Mouse (Mus musculus): ENCODE results near the gene Phpt1. TPM values are rescaled to one million over a fixed set of nuclear protein-coding genes. Genes with fewer than 3 reads are reported as not detected.

The Phpt1 gene
- polyA plus RNA-seq, 1 experiment = 138 TPM

DNA sequence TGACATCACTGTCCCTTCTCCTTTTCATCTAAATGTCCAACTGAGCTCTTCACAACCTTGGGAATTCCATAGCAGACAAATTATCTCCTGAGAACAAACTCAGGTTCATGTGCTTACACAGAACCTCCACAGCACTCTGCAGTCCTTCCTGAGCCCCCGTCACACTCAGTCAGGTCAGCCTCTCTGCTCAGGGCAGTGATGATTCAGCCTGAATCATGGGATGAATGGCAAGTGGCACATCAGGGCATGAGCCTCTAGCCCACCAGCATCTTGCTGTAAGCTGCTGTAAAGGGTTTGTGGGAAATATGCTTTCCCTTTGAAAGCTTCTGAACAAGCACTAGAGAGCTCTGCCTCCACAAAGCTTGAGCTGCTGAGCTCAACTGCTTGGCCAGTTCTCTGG, 23.7 kb upstream of the Phpt1 start:
- DNase-seq (ENCODE audit: low read depth) = no peak
- TF ChIP-seq POLR2A (IDR thresholded peaks at IDR 0.05; ENCODE audit: borderline replicate concordance, extremely low read depth, insufficient read depth, insufficient read length, poor library complexity, severe bottlenecking) (no peak), CTCF (IDR thresholded peaks at IDR 0.05; ENCODE audit: borderline replicate concordance, extremely low read depth, insufficient read depth, insufficient read length) (no peak)

DNA sequence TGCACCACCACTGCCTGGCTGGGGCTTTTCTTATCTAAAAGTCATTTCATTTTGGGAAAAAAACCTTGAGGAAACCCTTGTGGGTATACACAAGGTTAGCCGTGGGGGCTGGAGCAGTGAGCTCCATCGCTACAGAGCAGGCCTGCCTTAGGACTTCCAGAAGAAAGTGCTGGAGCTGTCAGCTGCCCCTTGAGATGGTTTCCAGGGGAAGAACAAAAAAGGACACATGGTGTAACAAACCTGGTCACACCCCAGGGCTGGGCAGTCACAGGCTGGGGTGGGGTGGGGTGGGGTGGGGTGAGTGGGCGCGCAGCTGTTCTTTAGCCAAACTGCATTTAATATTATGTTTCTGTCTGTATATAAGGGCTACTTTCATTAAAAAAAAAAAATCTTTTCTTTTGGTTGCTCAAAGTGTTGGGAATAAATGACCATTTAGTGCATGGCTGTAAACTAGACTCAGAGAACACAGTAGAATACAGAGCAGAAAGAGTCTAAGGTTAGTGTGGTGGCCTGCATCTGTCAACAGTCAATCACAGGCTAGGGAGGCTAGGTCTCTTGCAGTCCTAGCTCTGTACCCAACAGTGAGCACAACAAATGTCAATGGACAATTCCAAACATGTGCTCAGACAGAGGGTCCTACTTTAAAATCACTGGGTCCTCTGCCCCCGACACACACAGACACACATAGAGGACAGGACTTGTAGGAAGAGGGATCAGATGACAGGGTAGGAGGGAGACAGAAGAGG, 21.9 kb upstream of the Phpt1 start:
- no peak for DNase-seq (ENCODE audit: low read depth)
- TF ChIP-seq POLR2A (IDR thresholded peaks at IDR 0.05; ENCODE audit: borderline replicate concordance, extremely low read depth, insufficient read depth, insufficient read length, poor library complexity, severe bottlenecking) (no peak), CTCF (IDR thresholded peaks at IDR 0.05; ENCODE audit: borderline replicate concordance, extremely low read depth, insufficient read depth, insufficient read length) (no peak)

- DNase-seq (ENCODE audit: low read depth) = no peak
- TF ChIP-seq CTCF (IDR thresholded peaks at IDR 0.05; ENCODE audit: borderline replicate concordance, extremely low read depth, insufficient read depth, insufficient read length) (peak; percentile 30; the same call in 1 of the 2 replicates), POLR2A (IDR thresholded peaks at IDR 0.05; ENCODE audit: borderline replicate concordance, extremely low read depth, insufficient read depth, insufficient read length, poor library complexity, severe bottlenecking) (no peak)
These were observed 16.8 kb upstream of the Phpt1 start for GRCm38 (mm10) chr2:25591863-25592262.

DNA sequence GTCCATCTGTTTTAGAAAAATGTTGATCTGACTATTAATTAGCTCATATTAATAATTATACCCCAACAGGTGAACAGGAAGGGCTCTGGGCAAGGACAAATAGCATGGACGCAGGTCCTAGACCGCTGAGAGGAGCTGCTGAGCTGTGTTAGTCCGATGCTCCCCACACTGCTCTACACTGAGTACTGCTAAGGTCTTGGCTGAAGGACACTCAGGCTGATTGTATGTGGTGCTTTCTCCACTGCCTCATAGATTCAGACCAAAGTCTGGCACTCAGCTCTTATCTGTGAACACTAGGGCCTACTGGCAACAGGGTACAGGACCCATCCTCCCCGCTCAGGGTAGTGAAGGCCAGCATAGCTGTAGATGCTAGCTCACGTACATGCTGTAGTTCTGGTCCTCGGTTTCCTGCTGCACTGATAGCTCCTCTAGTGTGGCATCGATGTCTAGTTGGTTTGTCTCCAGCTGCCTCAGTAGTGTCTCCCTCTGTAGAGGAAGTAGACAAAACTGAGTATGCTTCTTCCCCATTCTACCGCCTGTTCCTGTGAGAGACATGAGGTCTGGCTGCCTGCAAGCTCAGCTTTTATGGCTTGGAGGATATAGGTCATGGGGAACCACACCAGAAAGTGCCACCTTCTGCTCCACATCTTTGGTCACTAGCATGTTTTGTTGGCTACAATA, 13.3 kb upstream of the Phpt1 start:
- no peak for DNase-seq (ENCODE audit: low read depth)
- TF ChIP-seq CTCF (IDR thresholded peaks at IDR 0.05; ENCODE audit: borderline replicate concordance, extremely low read depth, insufficient read depth, insufficient read length) = no peak
- no peak for TF ChIP-seq POLR2A (IDR thresholded peaks at IDR 0.05; ENCODE audit: borderline replicate concordance, extremely low read depth, insufficient read depth, insufficient read length, poor library complexity, severe bottlenecking)

DNA sequence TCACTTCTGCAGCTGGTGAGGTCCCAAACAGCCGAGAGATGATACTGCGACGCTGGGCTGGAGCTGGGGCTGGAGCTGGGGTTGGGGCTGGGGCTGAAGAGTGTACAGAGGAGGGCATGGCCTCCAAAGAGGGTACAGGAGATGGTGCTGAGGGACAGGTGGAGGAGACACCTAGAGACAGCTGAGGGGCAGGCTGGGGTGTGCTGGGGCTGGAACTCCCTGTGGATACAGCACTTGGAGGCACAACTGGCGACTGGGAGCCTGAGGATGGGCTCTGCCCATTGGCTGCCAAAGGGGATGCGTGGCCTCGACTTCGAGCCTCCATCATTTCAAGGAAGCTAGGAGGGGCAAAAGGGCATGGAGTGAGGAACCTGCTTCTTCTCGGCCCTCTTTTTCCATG, 12.3 kb upstream of the Phpt1 start:
- TF ChIP-seq CTCF (IDR thresholded peaks at IDR 0.05; ENCODE audit: borderline replicate concordance, extremely low read depth, insufficient read depth, insufficient read length) (no peak), POLR2A (IDR thresholded peaks at IDR 0.05; ENCODE audit: borderline replicate concordance, extremely low read depth, insufficient read depth, insufficient read length, poor library complexity, severe bottlenecking) (no peak)
- DNase-seq (ENCODE audit: low read depth) = no peak

DNA sequence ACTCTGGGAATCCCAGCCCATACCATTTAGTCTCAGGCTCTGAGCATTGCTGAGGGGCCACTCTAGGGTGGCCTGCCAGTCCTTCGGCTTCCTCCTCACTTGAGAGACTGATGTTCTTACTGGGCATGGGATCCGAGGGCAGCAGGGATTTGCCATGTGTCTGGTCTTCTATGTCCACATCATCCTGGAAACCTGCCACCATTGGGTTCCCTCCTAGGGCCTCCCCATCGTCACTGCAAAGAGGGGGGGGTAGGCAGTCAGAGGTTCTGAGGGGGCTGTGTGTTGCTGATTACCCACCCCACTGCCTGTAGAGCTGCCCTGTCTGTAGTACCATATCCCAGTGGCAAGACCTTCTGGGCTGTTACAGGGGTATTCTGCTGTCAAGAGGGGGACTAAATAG, 10.6 kb upstream of the Phpt1 start:
- TF ChIP-seq CTCF (IDR thresholded peaks at IDR 0.05; ENCODE audit: borderline replicate concordance, extremely low read depth, insufficient read depth, insufficient read length) (no peak), POLR2A (IDR thresholded peaks at IDR 0.05; ENCODE audit: borderline replicate concordance, extremely low read depth, insufficient read depth, insufficient read length, poor library complexity, severe bottlenecking) (no peak)
- no peak for DNase-seq (ENCODE audit: low read depth)

DNA sequence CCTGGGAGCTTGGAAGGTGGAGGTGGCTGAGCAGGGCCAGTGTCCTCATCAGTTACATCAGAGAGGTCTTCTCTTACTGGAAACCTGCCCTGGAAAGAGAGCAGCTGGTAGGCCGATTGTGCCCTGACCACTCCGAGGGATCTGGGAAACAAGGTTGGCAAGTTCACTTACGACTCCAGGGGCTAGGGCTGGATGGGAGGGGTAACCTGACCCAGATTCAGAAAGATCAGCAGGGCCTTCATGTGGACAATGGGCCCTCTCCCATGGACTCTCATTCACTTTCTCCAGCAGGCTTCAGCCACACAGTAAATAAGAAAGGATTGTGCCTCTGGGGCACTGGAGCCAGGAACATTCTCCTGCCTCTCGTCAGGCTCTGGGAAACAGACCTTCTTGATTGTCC, 9.8 kb upstream of the Phpt1 start:
- no peak for DNase-seq (ENCODE audit: low read depth)
- TF ChIP-seq POLR2A (IDR thresholded peaks at IDR 0.05; ENCODE audit: borderline replicate concordance, extremely low read depth, insufficient read depth, insufficient read length, poor library complexity, severe bottlenecking) = no peak
- no peak for TF ChIP-seq CTCF (IDR thresholded peaks at IDR 0.05; ENCODE audit: borderline replicate concordance, extremely low read depth, insufficient read depth, insufficient read length)

DNA sequence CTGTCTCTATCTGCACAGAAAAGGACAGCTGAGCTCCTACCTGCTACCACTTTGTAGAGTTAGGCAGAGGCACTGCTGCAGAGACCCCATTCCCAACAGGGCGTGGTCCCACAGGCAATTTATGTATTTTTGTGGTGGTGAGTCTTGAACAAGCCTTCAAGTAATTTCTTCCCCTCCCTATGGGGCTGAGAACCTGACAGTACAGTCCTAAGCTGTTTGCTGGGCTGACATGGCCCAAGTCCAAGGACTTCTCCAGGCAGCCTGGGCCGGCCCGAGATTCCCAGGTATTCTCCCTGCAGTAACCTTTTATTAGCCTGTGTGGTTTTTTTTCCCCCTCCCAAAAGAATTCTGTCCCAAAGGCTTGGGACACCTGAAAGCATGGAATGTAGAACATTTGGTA, 9.1 kb upstream of the Phpt1 start:
- TF ChIP-seq POLR2A (IDR thresholded peaks at IDR 0.05; ENCODE audit: borderline replicate concordance, extremely low read depth, insufficient read depth, insufficient read length, poor library complexity, severe bottlenecking) (no peak), CTCF (IDR thresholded peaks at IDR 0.05; ENCODE audit: borderline replicate concordance, extremely low read depth, insufficient read depth, insufficient read length) (no peak)

GRCm38 (mm10) chr2:25583571-25583970, 8.5 kb upstream of the Phpt1 start:
- TF ChIP-seq CTCF (IDR thresholded peaks at IDR 0.05; ENCODE audit: borderline replicate concordance, extremely low read depth, insufficient read depth, insufficient read length) = no peak
- TF ChIP-seq POLR2A (IDR thresholded peaks at IDR 0.05; ENCODE audit: borderline replicate concordance, extremely low read depth, insufficient read depth, insufficient read length, poor library complexity, severe bottlenecking) = no peak
- no peak for DNase-seq (ENCODE audit: low read depth)

More for the DNA sequence above, 9.1 kb upstream of the Phpt1 start:
- DNase-seq (ENCODE audit: low read depth) = no peak

DNA sequence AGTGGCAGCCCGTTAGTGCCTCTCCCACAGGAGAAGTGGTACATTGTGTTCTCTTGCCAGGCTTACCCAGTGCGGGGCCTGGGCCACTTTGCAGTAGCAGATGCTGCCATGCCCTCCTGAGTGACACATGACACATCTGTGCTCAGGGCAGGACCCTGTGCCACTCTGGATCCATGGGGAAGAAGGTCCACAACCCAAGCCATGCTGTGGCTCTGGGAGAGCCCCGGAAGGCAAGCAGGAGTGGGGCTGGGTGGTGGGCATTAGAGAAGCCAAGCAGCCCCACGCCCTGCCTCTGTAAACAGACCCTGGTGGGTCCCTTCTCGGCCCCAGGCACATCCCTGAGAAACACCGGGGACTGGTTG, 8.1 kb upstream of the Phpt1 start:
- no peak for DNase-seq (ENCODE audit: low read depth)

GRCm38 (mm10) chr2:25582466-25583119, 7.6 kb upstream of the Phpt1 start:
- TF ChIP-seq POLR2A (IDR thresholded peaks at IDR 0.05; ENCODE audit: borderline replicate concordance, extremely low read depth, insufficient read depth, insufficient read length, poor library complexity, severe bottlenecking) (no peak), CTCF (IDR thresholded peaks at IDR 0.05; ENCODE audit: borderline replicate concordance, extremely low read depth, insufficient read depth, insufficient read length) (no peak)
- peak; percentile 67 for DNase-seq (ENCODE audit: low read depth)

More for the DNA sequence above, 8.1 kb upstream of the Phpt1 start:
- TF ChIP-seq POLR2A (IDR thresholded peaks at IDR 0.05; ENCODE audit: borderline replicate concordance, extremely low read depth, insufficient read depth, insufficient read length, poor library complexity, severe bottlenecking) (no peak), CTCF (IDR thresholded peaks at IDR 0.05; ENCODE audit: borderline replicate concordance, extremely low read depth, insufficient read depth, insufficient read length) (no peak)

Data from brain, embryonic 14.5 days (tissue).